Mouse (Mus musculus) erythroblast, adult 5-6 weeks (primary cell): Measurements from ENCODE around the gene Ebf1. TPM values are rescaled to one million over a fixed set of nuclear protein-coding genes. Genes with fewer than 3 reads are reported as not detected.

Experiments used
- ATAC-seq: replicated peaks from 2 replicates; pipeline ENCODE4 v1.8.0; 2016; ENCODE audit warnings: moderate number of reproducible peaks, mild to moderate bottlenecking, moderate TSS enrichment, inconsistent platforms; ENCODE audit not compliant: poor library complexity, low FRiP score, severe bottlenecking
- total RNA-seq, 2 experiments: library from RNA; stranded (forward) in 1 of 2; stranded (reverse) in 1 of 2; fragments of 150-400 nt in 1 of 2; fragments of 200-764, 138-1000 nt in 1 of 2; gene quantifications; 2 replicates each; pipeline versions ENCODE4 v1.2.3 to v1.2.4; 2015 to 2017; ENCODE audit warnings: low replicate concordance in 2 of 2

The Ebf1 gene
- total RNA-seq, 2 experiments from 2014 or later = 0.68 TPM; not detected in 1

- ATAC-seq = no peak
Observed at GRCm38 (mm10) chr11:44867433-44867832, 250.3 kb downstream of the Ebf1 start.

- ATAC-seq = no peak
Observed at GRCm38 (mm10) chr11:44873876-44874275, 256.8 kb downstream of the Ebf1 start.

- no peak for ATAC-seq
Observed at GRCm38 (mm10) chr11:44875171-44875570, 258.1 kb downstream of the Ebf1 start.

GRCm38 (mm10) chr11:44881056-44881683 is 264.1 kb downstream of the Ebf1 start:
- ATAC-seq = no peak

GRCm38 (mm10) chr11:44882476-44882970 is 265.4 kb downstream of the Ebf1 start:
- ATAC-seq = no peak

- ATAC-seq = no peak
Observed at GRCm38 (mm10) chr11:44884337-44884736, 267.2 kb downstream of the Ebf1 start.

- ATAC-seq = no peak
Observed at GRCm38 (mm10) chr11:44886897-44887296, 269.8 kb downstream of the Ebf1 start.

GRCm38 (mm10) chr11:44887691-44888090 is 270.6 kb downstream of the Ebf1 start:
- no peak for ATAC-seq

- ATAC-seq = no peak
Observed at GRCm38 (mm10) chr11:44888390-44888789, 271.3 kb downstream of the Ebf1 start.

GRCm38 (mm10) chr11:44892814-44893521 is 275.9 kb downstream of the Ebf1 start:
- ATAC-seq = no peak

- ATAC-seq = no peak
Observed at GRCm38 (mm10) chr11:44893986-44894385, 276.9 kb downstream of the Ebf1 start.

- no peak for ATAC-seq
Observed at GRCm38 (mm10) chr11:44894798-44895197, 277.7 kb downstream of the Ebf1 start.

GRCm38 (mm10) chr11:44895893-44896292 is 278.8 kb downstream of the Ebf1 start:
- ATAC-seq = no peak

- no peak for ATAC-seq
Observed at GRCm38 (mm10) chr11:44897140-44897665, 280.1 kb downstream of the Ebf1 start.

- no peak for ATAC-seq
Observed at GRCm38 (mm10) chr11:44899554-44899953, 282.4 kb downstream of the Ebf1 start.

- no peak for ATAC-seq
Observed at GRCm38 (mm10) chr11:44899965-44900364, 282.8 kb downstream of the Ebf1 start.

- ATAC-seq = no peak
Observed at GRCm38 (mm10) chr11:44900496-44900895, 283.4 kb downstream of the Ebf1 start.

- ATAC-seq = no peak
Observed at GRCm38 (mm10) chr11:44901715-44902114, 284.6 kb downstream of the Ebf1 start.

GRCm38 (mm10) chr11:44902165-44902564 is 285.0 kb downstream of the Ebf1 start:
- ATAC-seq = no peak

GRCm38 (mm10) chr11:44904121-44904520 is 287.0 kb downstream of the Ebf1 start:
- no peak for ATAC-seq

- ATAC-seq = no peak
Observed at GRCm38 (mm10) chr11:44906456-44906855, 289.3 kb downstream of the Ebf1 start.
